Mouse (Mus musculus): ENCODE data around the gene Zfp712. TPM values are rescaled to one million over a fixed set of nuclear protein-coding genes. Genes with fewer than 3 reads are reported as not detected.
A peak's percentile ranks its signal among the peaks of the same experiment; 100 is the strongest.

Zfp712 gene
- polyA plus RNA-seq (2014; fragmentation: Nextera tagmentation; extraction: Ambion mirVana) = 9.4 and 10.1 TPM in 2 replicates

GRCm38 (mm10) chr13:67060786-67061358 lies at the start of gene Zfp712:
TSS of gene Zfp712 (minus strand) at chr13:67061170.
- peak within 1 kb of the TSS; percentile 80 for H3K9ac ChIP-seq (replicated peaks; ENCODE audit: low read depth, low read length)
- H3K4me1 ChIP-seq (ENCODE audit: control insufficient read depth, insufficient read depth, low read length) = no peaks in the 10 kb centered on the region
- H3K4me3 ChIP-seq (ENCODE audit: low read depth, low read length) = peak within 1 kb of the TSS; percentile 69
- H3K27ac ChIP-seq (ENCODE audit: low read depth, low read length) = peak within 1 kb of the TSS; percentile 66
- H3K27me3 ChIP-seq (ENCODE audit: control insufficient read depth, insufficient read depth, low read length) = no peaks in the 10 kb centered on the region
- no peaks in the 10 kb centered on the region for H3K36me3 ChIP-seq (ENCODE audit: control insufficient read depth, insufficient read depth, low read length)
- ATAC-seq (ENCODE audit: low read depth) = peak; percentile 97
- H3K4me2 ChIP-seq (ENCODE audit: low read depth, low read length) = peak within 1 kb of the TSS; percentile 83
- under 1% methylated on average over 27 of the region's 27 CpGs for WGBS
- no peaks in the 10 kb centered on the region; the same call in 1 of the 2 replicates for H3K9me3 ChIP-seq (ENCODE audit: control insufficient read depth, low read length)

DNA sequence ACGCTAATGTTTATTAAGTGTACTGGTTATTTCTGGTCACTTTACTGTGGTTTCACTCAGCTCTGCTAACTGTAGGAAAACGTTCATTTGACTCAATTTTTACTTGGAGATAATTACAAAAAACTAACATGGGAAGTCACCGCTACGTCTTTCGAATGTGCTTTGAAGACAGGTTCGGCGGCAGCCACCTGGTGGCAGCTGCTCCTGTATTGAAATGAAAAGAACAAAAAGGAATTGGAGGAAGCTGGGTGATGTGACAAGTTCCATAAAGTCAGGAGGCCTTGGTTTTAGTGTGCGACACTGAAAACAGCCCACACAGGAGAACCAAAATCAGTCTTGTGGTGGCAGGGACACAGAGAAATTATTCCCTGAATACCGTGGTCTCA lies 47.8 kb upstream of the Zfp712 start:
- Histone ChIP-seq H3K27me3 (ENCODE audit: control insufficient read depth, insufficient read depth, low read length) (no peaks in the 10 kb centered on the region), H3K9me3 (ENCODE audit: control insufficient read depth, low read length) (no peaks in the 10 kb centered on the region; the same call in 1 of the 2 replicates), H3K4me3 (ENCODE audit: low read depth, low read length) (peak overlapping the region; percentile 60), H3K4me2 (ENCODE audit: low read depth, low read length) (peak overlapping the region; percentile 67), H3K27ac (ENCODE audit: low read depth, low read length) (peak overlapping the region; percentile 12; the same call in 1 of the 2 replicates), H3K4me1 (ENCODE audit: control insufficient read depth, insufficient read depth, low read length) (0 out of 2 replicates have a peak, but pooled peaks cover 4% of the 10 kb centered on the region), H3K9ac (replicated peaks; ENCODE audit: low read depth, low read length) (no peak overlapping the region), H3K36me3 (ENCODE audit: control insufficient read depth, insufficient read depth, low read length) (no peaks in the 10 kb centered on the region)
- ATAC-seq (ENCODE audit: low read depth) = peak; percentile 80
- WGBS = 4% methylated on average over 9 of the region's 9 CpGs

GRCm38 (mm10) chr13:67108194-67108820 lies 47.3 kb upstream of the Zfp712 start, which contains the start of gene Gm28557:
TSS of gene Gm28557 (minus strand) at chr13:67108604.
- ATAC-seq (ENCODE audit: low read depth) = peak; percentile 98
- WGBS = under 1% methylated on average over 17 of the region's 17 CpGs
- peak within 1 kb of the TSS; percentile 58 for H3K9ac ChIP-seq (replicated peaks; ENCODE audit: low read depth, low read length)

GRCm38 (mm10) chr13:67107681-67108080 lies 46.7 kb upstream of the Zfp712 start:
- 66% methylated on average over 9 of the region's 9 CpGs for WGBS
- Histone ChIP-seq H3K4me1 (ENCODE audit: control insufficient read depth, insufficient read depth, low read length) (0 out of 2 replicates have a peak, but pooled peaks cover 4% of the 10 kb centered on the region), H3K27me3 (ENCODE audit: control insufficient read depth, insufficient read depth, low read length) (no peaks in the 10 kb centered on the region), H3K9ac (replicated peaks; ENCODE audit: low read depth, low read length) (peak overlapping the region; percentile 58), H3K4me2 (ENCODE audit: low read depth, low read length) (peak overlapping the region; percentile 67), H3K9me3 (ENCODE audit: control insufficient read depth, low read length) (no peaks in the 10 kb centered on the region; the same call in 1 of the 2 replicates), H3K4me3 (ENCODE audit: low read depth, low read length) (peak overlapping the region; percentile 60), H3K36me3 (ENCODE audit: control insufficient read depth, insufficient read depth, low read length) (no peaks in the 10 kb centered on the region), H3K27ac (ENCODE audit: low read depth, low read length) (0 out of 2 replicates have a peak overlapping the region, but pooled peaks have one; percentile 52)
- no peak for ATAC-seq (ENCODE audit: low read depth)

More at GRCm38 (mm10) chr13:67108194-67108820, 47.3 kb upstream of the Zfp712 start, which contains the start of gene Gm28557:
- Histone ChIP-seq H3K9me3 (ENCODE audit: control insufficient read depth, low read length) (no peaks in the 10 kb centered on the region; the same call in 1 of the 2 replicates), H3K27ac (ENCODE audit: low read depth, low read length) (peak within 1 kb of the TSS; percentile 52), H3K4me2 (ENCODE audit: low read depth, low read length) (peak within 1 kb of the TSS; percentile 67), H3K4me3 (ENCODE audit: low read depth, low read length) (peak within 1 kb of the TSS; percentile 60), H3K27me3 (ENCODE audit: control insufficient read depth, insufficient read depth, low read length) (no peaks in the 10 kb centered on the region), H3K4me1 (ENCODE audit: control insufficient read depth, insufficient read depth, low read length) (0 out of 2 replicates have a peak, but pooled peaks cover 4% of the 10 kb centered on the region), H3K36me3 (ENCODE audit: control insufficient read depth, insufficient read depth, low read length) (no peaks in the 10 kb centered on the region)

DNA sequence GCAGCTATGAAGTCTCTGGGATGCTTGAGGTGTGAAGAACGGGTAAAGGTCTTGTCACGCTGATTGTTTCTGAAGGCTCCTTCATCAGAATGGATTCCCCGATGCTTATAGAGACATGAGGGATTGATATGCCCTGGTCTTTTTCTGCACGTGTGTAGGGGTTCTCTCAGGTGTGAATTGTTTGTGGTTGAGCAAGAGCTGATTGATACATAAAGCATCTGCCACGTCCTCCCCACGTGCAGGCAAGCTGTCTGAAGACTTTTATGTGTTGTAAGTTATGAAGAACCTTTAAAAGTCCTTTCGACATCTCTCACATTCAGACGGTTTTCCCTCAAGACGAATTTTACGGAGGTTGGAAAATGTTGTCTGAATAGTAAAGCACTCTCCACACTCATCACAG lies 36.9 kb upstream of the Zfp712 start, which contains the start of gene Zfp708:
Gene Zfp708 (minus strand): TSS at position 101 of the 400 bp plus-strand sequence.
- H3K27me3 ChIP-seq (ENCODE audit: control insufficient read depth, insufficient read depth, low read length) = no peaks in the 10 kb centered on the region
- H3K4me3 ChIP-seq (ENCODE audit: low read depth, low read length) = no peak within 1 kb of the TSS
- 93% methylated on average over 10 of the region's 10 CpGs for WGBS
- H3K9ac ChIP-seq (replicated peaks; ENCODE audit: low read depth, low read length) = no peak within 1 kb of the TSS
- no peaks in the 10 kb centered on the region for H3K36me3 ChIP-seq (ENCODE audit: control insufficient read depth, insufficient read depth, low read length)
- ATAC-seq (ENCODE audit: low read depth) = no peak
- no peaks in the 10 kb centered on the region for H3K9me3 ChIP-seq (ENCODE audit: control insufficient read depth, low read length)
- no peaks in the 10 kb centered on the region for H3K4me1 ChIP-seq (ENCODE audit: control insufficient read depth, insufficient read depth, low read length)
- no peak within 1 kb of the TSS for H3K27ac ChIP-seq (ENCODE audit: low read depth, low read length)
- H3K4me2 ChIP-seq (ENCODE audit: low read depth, low read length) = no peak within 1 kb of the TSS

- no peaks in the 10 kb centered on the region for H3K36me3 ChIP-seq (ENCODE audit: control insufficient read depth, insufficient read depth, low read length)
- no peak for ATAC-seq (ENCODE audit: low read depth)
- H3K4me3 ChIP-seq (ENCODE audit: low read depth, low read length) = no peak overlapping the region
- H3K4me1 ChIP-seq (ENCODE audit: control insufficient read depth, insufficient read depth, low read length) = no peaks in the 10 kb centered on the region
- no peaks in the 10 kb centered on the region for H3K9me3 ChIP-seq (ENCODE audit: control insufficient read depth, low read length)
- no peak overlapping the region for H3K9ac ChIP-seq (replicated peaks; ENCODE audit: low read depth, low read length)
- H3K27me3 ChIP-seq (ENCODE audit: control insufficient read depth, insufficient read depth, low read length) = no peaks in the 10 kb centered on the region
- no peak overlapping the region for H3K27ac ChIP-seq (ENCODE audit: low read depth, low read length)
- WGBS = 78% methylated on average over 1 of the region's 1 CpGs
- no peak overlapping the region for H3K4me2 ChIP-seq (ENCODE audit: low read depth, low read length)
Measured at GRCm38 (mm10) chr13:67090154-67090553, 29.2 kb upstream of the Zfp712 start.

GRCm38 (mm10) chr13:67081946-67082345 lies 21.0 kb upstream of the Zfp712 start:
- whole genome bisulfite sequencing = 74% methylated on average over 1 of the region's 1 CpGs
- Histone ChIP-seq H3K4me2 (ENCODE audit: low read depth, low read length) (peak overlapping the region; percentile 63), H3K4me3 (ENCODE audit: low read depth, low read length) (peak overlapping the region; percentile 49), H3K9ac (replicated peaks; ENCODE audit: low read depth, low read length) (no peak overlapping the region), H3K9me3 (ENCODE audit: control insufficient read depth, low read length) (peaks cover 2% of the 10 kb centered on the region; the same call in 1 of the 2 replicates), H3K36me3 (ENCODE audit: control insufficient read depth, insufficient read depth, low read length) (0 out of 2 replicates have a peak, but pooled peaks cover 3% of the 10 kb centered on the region), H3K27ac (ENCODE audit: low read depth, low read length) (no peak overlapping the region), H3K27me3 (ENCODE audit: control insufficient read depth, insufficient read depth, low read length) (no peaks in the 10 kb centered on the region), H3K4me1 (ENCODE audit: control insufficient read depth, insufficient read depth, low read length) (0 out of 2 replicates have a peak, but pooled peaks cover 6% of the 10 kb centered on the region)
- no peak for ATAC-seq (ENCODE audit: low read depth)

GRCm38 (mm10) chr13:67081142-67081713 lies 20.3 kb upstream of the Zfp712 start:
- H3K27me3 ChIP-seq (ENCODE audit: control insufficient read depth, insufficient read depth, low read length) = no peaks in the 10 kb centered on the region
- H3K9me3 ChIP-seq (ENCODE audit: control insufficient read depth, low read length) = peaks cover 3% of the 10 kb centered on the region
- 0% methylated on average over 24 of the region's 24 CpGs for WGBS
- H3K9ac ChIP-seq (replicated peaks; ENCODE audit: low read depth, low read length) = peak overlapping the region; percentile 54
- peak overlapping the region; percentile 40 for H3K27ac ChIP-seq (ENCODE audit: low read depth, low read length)
- peak overlapping the region; percentile 49 for H3K4me3 ChIP-seq (ENCODE audit: low read depth, low read length)
- peak; percentile 98 for ATAC-seq (ENCODE audit: low read depth)
- peak overlapping the region; percentile 63 for H3K4me2 ChIP-seq (ENCODE audit: low read depth, low read length)
- 0 out of 2 replicates have a peak, but pooled peaks cover 6% of the 10 kb centered on the region for H3K4me1 ChIP-seq (ENCODE audit: control insufficient read depth, insufficient read depth, low read length)
- H3K36me3 ChIP-seq (ENCODE audit: control insufficient read depth, insufficient read depth, low read length) = 0 out of 2 replicates have a peak, but pooled peaks cover 3% of the 10 kb centered on the region

Data from neural tube, embryonic 14.5 days (tissue).